Mouse (Mus musculus): Measurements from ENCODE around the gene Man2b2. TPM values are rescaled to one million over a fixed set of nuclear protein-coding genes. Genes with fewer than 3 reads are reported as not detected.

Man2b2 gene
- 10 to 100 TPM; 29.6 to 30.6 TPM for total RNA-seq (2021)

GRCm38 (mm10) chr5:36829913-36830879 lies at the start of gene Man2b2:
Man2b2 (minus strand) TSS chr5:36830653.
- intact Hi-C loops (cut with DNase I) = loop anchor here (10.0 kb wide), 1 partner anchor 275 kb away; no protein-coding TSS in a partner anchor
- peak; percentile 86 to 88 for DNase-seq (ENCODE audit: low spot score in 2 of 2)

GRCm38 (mm10) chr5:36878801-36879200 lies 48.3 kb upstream of the Man2b2 start:
- intact Hi-C loops (cut with DNase I) = no loop called here
- no peak for DNase-seq (ENCODE audit: low spot score in 2 of 2)

- no peak for DNase-seq (ENCODE audit: low spot score in 2 of 2)
- intact Hi-C loops (cut with DNase I) = no loop called here
These were observed 47.2 kb upstream of the Man2b2 start for GRCm38 (mm10) chr5:36877641-36878040.

GRCm38 (mm10) chr5:36876777-36877396 lies 46.4 kb upstream of the Man2b2 start:
- intact Hi-C loops (cut with DNase I) = no loop called here
- no peak for DNase-seq (ENCODE audit: low spot score in 2 of 2)

GRCm38 (mm10) chr5:36875956-36876355 lies 45.5 kb upstream of the Man2b2 start:
- DNase-seq (ENCODE audit: low spot score in 2 of 2) = no peak
- intact Hi-C loops (cut with DNase I) = no loop called here

- DNase-seq (ENCODE audit: low spot score in 2 of 2) = no peak
- intact Hi-C loops (cut with DNase I) = loop anchor here (5.0 kb wide), 1 partner anchor 51 kb away; no protein-coding TSS in a partner anchor
These were observed 40.5 kb upstream of the Man2b2 start for GRCm38 (mm10) chr5:36870916-36871315.

GRCm38 (mm10) chr5:36869578-36870236 lies 39.3 kb upstream of the Man2b2 start:
- intact Hi-C loops (cut with DNase I) = loop anchor here (2.0 to 5.0 kb wide), 4 partner anchors 23 to 73 kb away; no protein-coding TSS in a partner anchor
- DNase-seq (ENCODE audit: low spot score in 2 of 2) = peak; percentile 74 to 84

GRCm38 (mm10) chr5:36869186-36869577 lies 38.7 kb upstream of the Man2b2 start:
- intact Hi-C loops (cut with DNase I) = loop anchor here (2.0 to 5.0 kb wide), 3 partner anchors 24 to 73 kb away; no protein-coding TSS in a partner anchor
- no peak for DNase-seq (ENCODE audit: low spot score in 2 of 2)

- intact Hi-C loops (cut with DNase I) = loop anchor here (2.0 to 5.0 kb wide), 3 partner anchors 24 to 74 kb away; no protein-coding TSS in a partner anchor
- peak; percentile 64 to 78 for DNase-seq (ENCODE audit: low spot score in 2 of 2)
These were observed 38.0 kb upstream of the Man2b2 start, which contains the start of gene Ppp2r2c for GRCm38 (mm10) chr5:36868266-36869090. Ppp2r2c (plus strand) TSS chr5:36868513.

GRCm38 (mm10) chr5:36867561-36867960 lies 37.1 kb upstream of the Man2b2 start:
- no peak for DNase-seq (ENCODE audit: low spot score in 2 of 2)
- intact Hi-C loops (cut with DNase I) = loop anchor here (5.0 kb wide), 1 partner anchor 75 kb away; no protein-coding TSS in a partner anchor

GRCm38 (mm10) chr5:36866701-36867250 lies 36.3 kb upstream of the Man2b2 start:
- intact Hi-C loops (cut with DNase I) = loop anchor here (5.0 kb wide), 1 partner anchor 76 kb away; no protein-coding TSS in a partner anchor
- DNase-seq (ENCODE audit: low spot score in 2 of 2) = no peak

- no peak for DNase-seq (ENCODE audit: low spot score in 2 of 2)
- intact Hi-C loops (cut with DNase I) = no loop called here
These were observed 30.6 kb upstream of the Man2b2 start for GRCm38 (mm10) chr5:36861084-36861483.

- intact Hi-C loops (cut with DNase I) = no loop called here
- DNase-seq (ENCODE audit: low spot score in 2 of 2) = no peak
These were observed 27.1 kb upstream of the Man2b2 start for GRCm38 (mm10) chr5:36857546-36857945.

- no peak for DNase-seq (ENCODE audit: low spot score in 2 of 2)
- intact Hi-C loops (cut with DNase I) = no loop called here
These were observed 26.1 kb upstream of the Man2b2 start for GRCm38 (mm10) chr5:36856529-36856928.

- intact Hi-C loops (cut with DNase I) = no loop called here
- DNase-seq (ENCODE audit: low spot score in 2 of 2) = no peak
These were observed 24.7 kb upstream of the Man2b2 start for GRCm38 (mm10) chr5:36855180-36855579.

- intact Hi-C loops (cut with DNase I) = no loop called here
- DNase-seq (ENCODE audit: low spot score in 2 of 2) = no peak
These were observed 21.1 kb upstream of the Man2b2 start for GRCm38 (mm10) chr5:36851572-36851971.

- DNase-seq (ENCODE audit: low spot score in 2 of 2) = peak in 1 of 2 experiments; percentile 50
- intact Hi-C loops (cut with DNase I) = no loop called here
These were observed 14.0 kb upstream of the Man2b2 start for GRCm38 (mm10) chr5:36844490-36844889.

- intact Hi-C loops (cut with DNase I) = no loop called here
These were observed 11.2 kb upstream of the Man2b2 start for GRCm38 (mm10) chr5:36841701-36842100.

More at GRCm38 (mm10) chr5:36841701-36842100, 11.2 kb upstream of the Man2b2 start:
- no peak for DNase-seq (ENCODE audit: low spot score in 2 of 2)

All from left cerebral cortex, postnatal 36 days (tissue).